Mouse (Mus musculus) left cerebral cortex, postnatal 10 days (tissue): ENCODE measurements at regions not wholly inside any gene's neighbourhood (a gene's known extent, or its start where the extent isn't known, plus 50 kb on each side); places are given as distances from the start of the nearest gene placed in this dataset.

Experiments
- DNase-seq, 2 experiments: peaks; one replicate each; pipeline ENCODE4 v3.0.0; 2021 to 2022; ENCODE audit warnings: low spot score in 2 of 2, mixed read lengths in 1 of 2; ENCODE audit errors: extremely low spot score in 1 of 2
- intact Hi-C: fragments of 180-260 bp; cut with DNase I; formaldehyde crosslinking; loops from one replicate; pipeline ENCODE4 v1.15.1; 2025

- DNase-seq, result peak; percentile 24 to 40
- intact Hi-C loops, result no loop called here
Measured at GRCm38 (mm10) chr1:33271437-33272145, 398.0 kb downstream of the Prim2 start.

DNA sequence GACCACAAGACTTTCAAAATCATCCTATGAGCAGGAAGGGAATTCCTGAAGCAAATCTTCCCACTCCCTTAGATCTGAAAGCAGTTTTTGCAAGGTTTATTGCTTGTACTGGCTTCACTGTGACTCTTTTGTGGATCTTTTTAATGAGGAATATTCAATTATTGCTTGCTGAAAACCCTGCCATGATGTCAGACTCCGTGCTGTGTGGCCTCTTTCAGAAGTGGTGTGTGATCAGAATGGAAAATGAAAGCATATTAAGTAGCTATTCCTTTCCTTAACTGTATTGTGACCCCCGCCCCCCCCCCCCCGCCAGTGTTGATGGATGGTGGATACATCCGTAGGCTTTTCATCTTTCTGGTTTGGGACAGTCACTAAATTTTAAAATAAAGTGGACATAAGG is 400.4 kb downstream of the Prim2 start:
- intact Hi-C loops, result no loop called here
- no peak for DNase-seq

GRCm38 (mm10) chr1:33265731-33266415 is 403.7 kb downstream of the Prim2 start:
- no peak for DNase-seq
- intact Hi-C loops, result no loop called here

GRCm38 (mm10) chr1:33249474-33249873 is 420.1 kb downstream of the Prim2 start:
- peak in 1 of 2 experiments; percentile 17 for DNase-seq
- intact Hi-C loops, result no loop called here

DNA sequence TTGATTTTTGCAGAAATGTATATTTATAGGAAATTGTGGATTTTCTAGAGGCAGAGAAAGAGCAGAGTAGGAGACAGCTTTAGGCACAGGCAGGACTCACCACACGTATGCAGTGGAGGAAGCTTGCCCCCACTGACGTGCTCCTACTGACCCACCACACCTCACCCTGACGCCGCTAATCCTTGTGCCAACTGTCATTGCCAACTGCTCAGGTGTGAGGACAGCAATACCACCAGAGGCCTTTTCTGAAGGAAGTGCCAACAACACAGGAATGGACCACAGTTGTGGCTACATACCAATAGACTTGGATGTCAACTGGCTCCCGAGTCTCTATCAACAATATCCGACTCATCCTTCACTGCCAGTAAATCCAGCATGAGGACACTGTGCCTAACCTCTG is 422.5 kb downstream of the Prim2 start:
- DNase-seq, result no peak
- intact Hi-C loops, result no loop called here

DNA sequence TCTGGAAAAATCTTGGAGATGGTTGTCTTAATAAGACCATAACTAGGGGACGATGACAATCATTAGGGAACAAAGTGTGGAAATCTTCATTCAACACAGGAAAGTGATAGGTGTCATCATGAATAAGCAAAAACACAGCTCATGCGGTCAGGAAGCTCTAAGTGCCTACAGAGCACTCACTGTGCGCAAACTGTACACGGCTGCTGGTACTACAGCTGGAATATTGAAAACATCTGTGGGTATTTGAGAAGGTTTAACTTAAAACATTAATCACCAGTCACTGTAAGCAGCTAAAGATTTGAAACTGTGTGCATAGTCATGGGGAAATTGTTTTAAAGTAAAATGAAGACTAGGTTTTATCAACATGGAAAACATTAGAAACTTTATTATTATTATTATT is 424.4 kb downstream of the Prim2 start:
- intact Hi-C loops, result no loop called here
- no peak for DNase-seq

- intact Hi-C loops, result no loop called here
- peak in 1 of 2 experiments; percentile 20 for DNase-seq
Measured at GRCm38 (mm10) chr1:33244691-33245090, 424.9 kb downstream of the Prim2 start.

- DNase-seq, result no peak
- intact Hi-C loops, result no loop called here
Measured at GRCm38 (mm10) chr1:33222997-33223396, 446.6 kb downstream of the Prim2 start.

GRCm38 (mm10) chr1:33214815-33215214 is 454.8 kb downstream of the Prim2 start:
- intact Hi-C loops, result no loop called here

DNA sequence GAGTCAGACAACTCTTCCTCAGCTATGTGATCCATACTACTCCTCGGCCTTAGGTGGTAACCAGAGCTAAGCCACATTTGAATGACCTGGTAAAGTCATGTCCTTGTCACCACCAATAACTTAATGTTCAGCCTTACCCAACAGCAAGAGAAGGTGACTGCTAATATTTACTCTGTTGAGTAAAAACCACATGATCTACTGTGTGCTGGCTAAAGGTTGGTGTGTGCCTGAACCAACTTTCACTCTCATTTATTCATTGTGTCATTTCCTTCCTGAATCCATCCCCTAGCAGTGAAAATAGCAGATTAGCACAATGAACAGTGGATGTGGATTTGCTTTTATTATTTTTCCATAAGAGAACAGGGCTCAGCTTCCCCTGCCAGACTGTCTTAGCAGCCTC is 455.2 kb downstream of the Prim2 start:
- intact Hi-C loops, result no loop called here

More at GRCm38 (mm10) chr1:33214815-33215214, 454.8 kb downstream of the Prim2 start:
- peak in 1 of 2 experiments; percentile 33 for DNase-seq

GRCm38 (mm10) chr1:33201571-33202189 is 467.9 kb downstream of the Prim2 start:
- intact Hi-C loops, result no loop called here
- DNase-seq, result no peak

More for the DNA sequence above, 455.2 kb downstream of the Prim2 start:
- no peak for DNase-seq

DNA sequence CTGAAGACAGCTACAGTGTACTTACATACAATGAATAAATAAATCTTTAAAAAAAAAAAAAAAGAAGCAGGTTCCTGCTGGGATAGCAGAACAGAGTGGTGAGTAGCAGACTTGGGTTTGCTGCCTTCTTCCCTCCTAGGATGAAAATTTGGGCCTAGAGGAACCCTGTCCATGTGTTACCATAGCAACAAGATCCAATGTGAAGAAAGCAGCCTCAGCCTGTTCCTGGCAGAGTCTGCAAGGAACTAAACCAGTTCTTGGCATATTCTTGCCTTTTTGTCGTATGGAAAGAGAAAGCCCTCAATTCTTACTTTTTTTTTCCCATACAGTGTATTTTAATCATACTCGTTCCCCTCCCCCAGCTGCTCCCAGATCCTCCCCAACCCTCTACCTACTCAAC is 474.5 kb downstream of the Prim2 start:
- intact Hi-C loops, result no loop called here
- DNase-seq, result no peak

- intact Hi-C loops, result no loop called here
- peak; percentile 32 to 59 for DNase-seq
Measured at GRCm38 (mm10) chr1:33174646-33175435, 494.8 kb downstream of the Prim2 start.

DNA sequence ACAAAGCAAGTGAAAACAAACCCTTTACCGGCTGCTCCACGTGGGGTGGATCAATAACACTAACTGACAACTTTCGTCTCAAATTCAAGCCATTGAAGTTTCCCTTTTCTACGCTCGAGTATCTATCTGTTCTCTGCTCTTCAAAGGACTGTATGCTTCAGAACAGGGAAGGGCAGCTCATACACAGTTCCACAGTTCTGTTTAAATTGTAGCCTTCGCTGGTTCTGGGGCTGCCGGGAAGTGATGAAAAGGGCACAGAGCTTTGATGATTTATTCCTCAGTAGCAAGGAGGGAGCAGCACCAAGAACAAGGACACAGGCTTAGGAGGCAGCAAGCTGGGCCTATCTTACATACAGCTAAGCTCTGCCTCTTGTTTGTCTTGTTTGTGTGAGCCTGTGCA is 532.6 kb downstream of the Prim2 start:
- no peak for DNase-seq
- intact Hi-C loops, result no loop called here

DNA sequence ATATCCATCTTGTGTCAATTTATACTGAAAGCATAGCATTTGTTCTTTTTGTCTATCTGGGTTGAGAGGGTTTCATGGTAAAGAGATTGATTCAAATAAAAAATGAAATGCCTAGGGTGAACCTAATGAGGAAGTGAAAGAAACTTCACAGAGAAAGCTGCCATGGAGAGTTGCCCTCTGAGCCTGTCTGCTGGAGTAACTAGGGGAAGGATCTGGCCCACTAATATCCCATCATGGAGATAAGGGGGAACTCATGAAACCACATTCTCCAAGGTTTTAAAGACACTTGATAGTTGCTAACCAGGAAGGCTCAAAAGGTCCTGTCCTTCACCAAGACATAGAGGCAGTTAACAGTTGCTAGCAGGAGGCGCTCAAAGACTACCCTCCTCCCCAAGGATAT is 539.2 kb downstream of the Prim2 start:
- intact Hi-C loops, result no loop called here

GRCm38 (mm10) chr1:33125062-33125461 is 544.5 kb downstream of the Prim2 start:
- DNase-seq, result peak in 1 of 2 experiments; percentile 3

More for the DNA sequence above, 539.2 kb downstream of the Prim2 start:
- DNase-seq, result no peak

GRCm38 (mm10) chr1:33106286-33106685 is 559.2 kb upstream of the Gm5415 start:
- intact Hi-C loops, result no loop called here
- no peak for DNase-seq

More at GRCm38 (mm10) chr1:33125062-33125461, 544.5 kb downstream of the Prim2 start:
- intact Hi-C loops, result no loop called here

GRCm38 (mm10) chr1:33104296-33104695 is 557.2 kb upstream of the Gm5415 start:
- intact Hi-C loops, result no loop called here
- DNase-seq, result no peak

GRCm38 (mm10) chr1:33098062-33098461 is 551.0 kb upstream of the Gm5415 start:
- intact Hi-C loops, result no loop called here
- no peak for DNase-seq
